Mouse (Mus musculus): Measurements from ENCODE around the gene Rnf145. TPM values are rescaled to one million over a fixed set of nuclear protein-coding genes. Genes with fewer than 3 reads are reported as not detected.

Rnf145 gene
- polyA plus RNA-seq, 1 experiment from 2014 or later: 63.1 TPM

DNA sequence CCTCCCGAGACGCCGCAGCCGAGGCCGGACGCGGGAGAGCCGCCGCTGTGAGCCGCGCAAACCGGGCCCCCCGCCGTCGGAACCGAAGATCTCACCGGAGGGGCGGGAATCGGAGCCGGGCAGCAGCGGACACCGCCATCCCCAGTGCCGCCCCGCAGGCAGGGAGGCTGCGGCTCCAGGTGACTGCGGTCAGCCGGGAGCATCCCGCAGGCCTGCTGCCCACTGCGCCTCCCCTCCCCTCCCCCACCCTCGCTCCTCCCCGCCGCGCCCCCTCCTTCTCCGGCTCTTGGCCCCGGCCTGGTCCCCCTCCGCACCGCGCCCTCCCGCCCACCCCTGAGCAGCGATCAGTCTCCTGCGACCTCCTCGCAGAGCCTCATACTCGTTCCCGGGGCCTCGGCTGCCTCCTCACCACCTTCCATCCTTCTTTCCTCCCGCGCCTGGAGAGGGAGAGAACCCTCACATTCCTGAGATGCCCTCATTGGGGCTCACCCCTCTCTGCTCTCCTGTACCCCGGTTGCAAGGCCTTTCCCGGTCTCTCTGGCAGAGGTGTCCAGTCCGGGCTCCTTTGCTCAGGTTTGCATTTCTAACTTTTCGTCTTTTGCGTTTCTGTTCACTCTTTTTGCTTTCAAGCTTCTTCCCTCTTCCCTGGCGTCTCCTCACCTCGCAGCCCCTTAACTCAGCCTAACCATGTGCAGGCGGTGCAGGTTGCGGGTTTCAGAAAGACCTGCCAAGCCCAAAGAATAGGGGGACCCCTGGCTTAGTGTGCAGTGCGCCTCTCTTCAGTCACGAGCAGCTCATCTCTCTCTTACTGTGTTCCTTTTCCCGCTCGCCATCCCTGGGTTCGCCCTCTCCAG is 559 bp downstream of the Rnf145 start:
- H3K27ac ChIP-seq (ENCODE audit: low read length): peak overlapping the region; percentile 93
- WGBS: under 1% methylated on average over 39 of the region's 61 CpGs

GRCm38 (mm10) chr11:44519950-44520761 is 1.4 kb downstream of the Rnf145 start:
- under 1% methylated on average over 28 of the region's 28 CpGs for WGBS
- H3K36me3 ChIP-seq (ENCODE audit: control insufficient read depth, insufficient read depth, low read length): peaks cover 4% of the 10 kb centered on the region
- no peaks in the 10 kb centered on the region for H3K9me3 ChIP-seq (ENCODE audit: control insufficient read depth, low read length)
- H3K4me1 ChIP-seq (replicated peaks; ENCODE audit: control insufficient read depth, insufficient read depth, low read length): peaks cover 21% of the 10 kb centered on the region
- H3K9ac ChIP-seq (ENCODE audit: low read length): peak overlapping the region; percentile 92
- H3K27ac ChIP-seq (ENCODE audit: low read length): peak overlapping the region; percentile 93
- H3K4me2 ChIP-seq (ENCODE audit: low read depth, low read length): peak overlapping the region; percentile 96
- H3K27me3 ChIP-seq (ENCODE audit: control insufficient read depth, insufficient read depth, low read depth, low read length): no peaks in the 10 kb centered on the region
- H3K4me3 ChIP-seq (ENCODE audit: low read length): peak overlapping the region; percentile 94
- peak; percentile 90 for ATAC-seq (ENCODE audit: low read depth)

More for the DNA sequence above, 559 bp downstream of the Rnf145 start:
- Histone ChIP-seq H3K9me3 (ENCODE audit: control insufficient read depth, low read length) (no peaks in the 10 kb centered on the region), H3K27me3 (ENCODE audit: control insufficient read depth, insufficient read depth, low read depth, low read length) (no peaks in the 10 kb centered on the region), H3K4me2 (ENCODE audit: low read depth, low read length) (peak overlapping the region; percentile 96), H3K4me1 (replicated peaks; ENCODE audit: control insufficient read depth, insufficient read depth, low read length) (peaks cover 21% of the 10 kb centered on the region), H3K9ac (ENCODE audit: low read length) (peak overlapping the region; percentile 92), H3K4me3 (ENCODE audit: low read length) (peak overlapping the region; percentile 94), H3K36me3 (ENCODE audit: control insufficient read depth, insufficient read depth, low read length) (no peaks in the 10 kb centered on the region)
- peak; percentile 57 for ATAC-seq (ENCODE audit: low read depth)

GRCm38 (mm10) chr11:44522594-44522993 is 3.8 kb downstream of the Rnf145 start:
- no peak overlapping the region for H3K27ac ChIP-seq (ENCODE audit: low read length)
- no peak for ATAC-seq (ENCODE audit: low read depth)
- no peaks in the 10 kb centered on the region for H3K9me3 ChIP-seq (ENCODE audit: control insufficient read depth, low read length)
- no peak overlapping the region for H3K9ac ChIP-seq (ENCODE audit: low read length)
- no peaks in the 10 kb centered on the region for H3K27me3 ChIP-seq (ENCODE audit: control insufficient read depth, insufficient read depth, low read depth, low read length)
- no peak overlapping the region for H3K4me2 ChIP-seq (ENCODE audit: low read depth, low read length)
- 88% methylated on average over 5 of the region's 5 CpGs for WGBS
- H3K4me1 ChIP-seq (replicated peaks; ENCODE audit: control insufficient read depth, insufficient read depth, low read length): peaks cover 16% of the 10 kb centered on the region
- H3K36me3 ChIP-seq (ENCODE audit: control insufficient read depth, insufficient read depth, low read length): peaks cover 18% of the 10 kb centered on the region
- H3K4me3 ChIP-seq (ENCODE audit: low read length): no peak overlapping the region

- Histone ChIP-seq H3K4me2 (ENCODE audit: low read depth, low read length) (no peak overlapping the region), H3K9ac (ENCODE audit: low read length) (no peak overlapping the region), H3K9me3 (ENCODE audit: control insufficient read depth, low read length) (no peaks in the 10 kb centered on the region), H3K27ac (ENCODE audit: low read length) (no peak overlapping the region), H3K4me3 (ENCODE audit: low read length) (no peak overlapping the region), H3K36me3 (ENCODE audit: control insufficient read depth, insufficient read depth, low read length) (peaks cover 25% of the 10 kb centered on the region), H3K4me1 (replicated peaks; ENCODE audit: control insufficient read depth, insufficient read depth, low read length) (peaks cover 10% of the 10 kb centered on the region), H3K27me3 (ENCODE audit: control insufficient read depth, insufficient read depth, low read depth, low read length) (no peaks in the 10 kb centered on the region)
- WGBS: 76% methylated on average over 4 of the region's 4 CpGs
- ATAC-seq (ENCODE audit: low read depth): no peak
These were observed 7.0 kb downstream of the Rnf145 start for GRCm38 (mm10) chr11:44525765-44526164.

DNA sequence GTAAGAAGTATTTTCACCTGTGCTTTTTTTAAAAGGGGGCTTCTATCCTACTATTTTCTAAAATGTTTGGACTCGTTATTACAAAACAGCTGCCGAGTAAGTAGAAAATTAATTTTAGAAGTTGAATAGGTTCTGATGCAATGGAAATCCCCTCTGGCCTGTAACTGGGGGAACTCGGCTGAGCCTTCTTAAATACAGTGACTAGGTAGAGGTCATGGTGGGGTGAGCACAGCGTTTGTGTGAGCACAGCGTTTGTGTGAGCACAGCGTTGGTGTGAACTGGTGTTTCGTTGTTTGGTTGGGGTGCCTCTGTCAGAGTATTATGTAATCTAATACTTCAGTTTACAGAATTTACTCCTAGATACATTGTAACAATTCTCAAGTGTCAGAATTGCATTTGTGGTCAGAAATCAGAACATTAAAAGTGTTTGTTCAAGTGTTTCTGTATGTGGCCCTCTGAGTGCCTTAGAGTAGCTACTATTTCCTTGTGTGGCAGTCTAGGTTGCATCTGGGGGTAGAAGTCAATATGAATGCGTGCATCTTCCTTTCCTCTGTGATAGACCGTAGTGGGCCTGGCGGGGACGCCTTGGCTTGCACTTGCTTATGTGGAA is 8.0 kb downstream of the Rnf145 start:
- no peak for ATAC-seq (ENCODE audit: low read depth)
- Histone ChIP-seq H3K4me3 (ENCODE audit: low read length) (no peak overlapping the region), H3K9ac (ENCODE audit: low read length) (no peak overlapping the region), H3K27ac (ENCODE audit: low read length) (no peak overlapping the region), H3K9me3 (ENCODE audit: control insufficient read depth, low read length) (no peaks in the 10 kb centered on the region), H3K4me1 (replicated peaks; ENCODE audit: control insufficient read depth, insufficient read depth, low read length) (peaks cover 5% of the 10 kb centered on the region; the same call in 1 of the 2 replicates), H3K27me3 (ENCODE audit: control insufficient read depth, insufficient read depth, low read depth, low read length) (no peaks in the 10 kb centered on the region), H3K4me2 (ENCODE audit: low read depth, low read length) (no peak overlapping the region), H3K36me3 (ENCODE audit: control insufficient read depth, insufficient read depth, low read length) (peaks cover 25% of the 10 kb centered on the region)
- WGBS: 89% methylated on average over 11 of the region's 11 CpGs

- Histone ChIP-seq H3K27ac (ENCODE audit: low read length) (no peak overlapping the region), H3K4me2 (ENCODE audit: low read depth, low read length) (no peak overlapping the region), H3K9me3 (ENCODE audit: control insufficient read depth, low read length) (no peaks in the 10 kb centered on the region), H3K27me3 (ENCODE audit: control insufficient read depth, insufficient read depth, low read depth, low read length) (no peaks in the 10 kb centered on the region), H3K4me3 (ENCODE audit: low read length) (no peak overlapping the region), H3K4me1 (replicated peaks; ENCODE audit: control insufficient read depth, insufficient read depth, low read length) (peaks cover 6% of the 10 kb centered on the region; the same call in 1 of the 2 replicates), H3K36me3 (ENCODE audit: control insufficient read depth, insufficient read depth, low read length) (peaks cover 33% of the 10 kb centered on the region), H3K9ac (ENCODE audit: low read length) (no peak overlapping the region)
- WGBS: 87% methylated on average over 14 of the region's 14 CpGs
- ATAC-seq (ENCODE audit: low read depth): no peak
These were observed 9.9 kb downstream of the Rnf145 start for GRCm38 (mm10) chr11:44528560-44529199.

DNA sequence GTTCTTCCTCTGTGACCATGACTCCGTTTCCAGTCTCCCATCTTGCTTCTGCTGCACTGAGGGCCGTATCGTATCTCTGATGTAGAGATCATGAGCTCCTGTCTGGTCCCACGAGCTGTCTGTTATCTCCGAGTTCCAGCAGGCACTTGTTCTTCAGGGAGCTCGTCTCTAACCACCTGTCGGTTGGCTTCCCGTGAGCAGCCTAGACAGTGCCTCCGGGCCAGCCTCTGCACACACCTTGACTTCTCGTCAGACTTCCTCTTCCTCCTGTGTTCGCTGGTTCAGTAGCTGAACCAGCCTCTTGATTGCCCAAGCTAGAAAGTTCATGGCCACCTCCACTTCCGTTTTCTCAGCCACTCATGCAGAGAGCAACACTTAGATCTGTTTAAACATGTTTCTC is 10.4 kb downstream of the Rnf145 start:
- no peak for ATAC-seq (ENCODE audit: low read depth)
- Histone ChIP-seq H3K27ac (ENCODE audit: low read length) (0 out of 2 replicates have a peak overlapping the region, but pooled peaks have one; percentile 29), H3K4me1 (replicated peaks; ENCODE audit: control insufficient read depth, insufficient read depth, low read length) (peaks cover 6% of the 10 kb centered on the region; the same call in 1 of the 2 replicates), H3K9ac (ENCODE audit: low read length) (no peak overlapping the region), H3K9me3 (ENCODE audit: control insufficient read depth, low read length) (no peaks in the 10 kb centered on the region), H3K4me2 (ENCODE audit: low read depth, low read length) (no peak overlapping the region), H3K4me3 (ENCODE audit: low read length) (no peak overlapping the region), H3K27me3 (ENCODE audit: control insufficient read depth, insufficient read depth, low read depth, low read length) (no peaks in the 10 kb centered on the region), H3K36me3 (ENCODE audit: control insufficient read depth, insufficient read depth, low read length) (peaks cover 33% of the 10 kb centered on the region)
- 71% methylated on average over 12 of the region's 12 CpGs for WGBS

- Histone ChIP-seq H3K9ac (ENCODE audit: low read length) (no peak overlapping the region), H3K4me1 (replicated peaks; ENCODE audit: control insufficient read depth, insufficient read depth, low read length) (peaks cover 6% of the 10 kb centered on the region; the same call in 1 of the 2 replicates), H3K4me2 (ENCODE audit: low read depth, low read length) (no peak overlapping the region), H3K36me3 (ENCODE audit: control insufficient read depth, insufficient read depth, low read length) (peaks cover 36% of the 10 kb centered on the region), H3K27me3 (ENCODE audit: control insufficient read depth, insufficient read depth, low read depth, low read length) (no peaks in the 10 kb centered on the region), H3K27ac (ENCODE audit: low read length) (no peak overlapping the region), H3K4me3 (ENCODE audit: low read length) (no peak overlapping the region), H3K9me3 (ENCODE audit: control insufficient read depth, low read length) (no peaks in the 10 kb centered on the region)
- ATAC-seq (ENCODE audit: low read depth): no peak
- WGBS: 71% methylated on average over 5 of the region's 5 CpGs
These were observed 11.0 kb downstream of the Rnf145 start for GRCm38 (mm10) chr11:44529716-44530115.
